In genomic region chr5:4756871-4757711, GRCm38 (mm10) we compare ENCODE assay signal across 8 mouse cellular contexts. TPM values are rescaled to one million over a fixed set of nuclear protein-coding genes. Genes with fewer than 3 reads are reported as not detected.
A peak's percentile ranks its signal among the peaks of the same experiment; 100 is the strongest.
DNase-seq lines count a peak whose midpoint lies in the region; ATAC-seq and TF ChIP-seq lines count a peak whose summit lies in the region.

No protein-coding gene starts in this region.

- WGBS in forebrain, embryonic 12.5 days, result under 1% methylated on average over 78 of the region's 80 CpGs
- WGBS in heart, embryonic 15.5 days, result under 1% methylated on average over 80 of the region's 80 CpGs
- WGBS in liver, embryonic 14.5 days (ENCODE audit: insufficient replicate concordance), result under 1% methylated on average over 61 of the region's 80 CpGs
- under 1% methylated on average over 80 of the region's 80 CpGs for WGBS in neural tube, embryonic 13.5 days

- peak overlapping the region; percentile 72 for H3K4me3 ChIP-seq in forebrain, embryonic 12.5 days (replicated peaks)
- peak overlapping the region; percentile 82 for H3K4me3 ChIP-seq in heart, embryonic 15.5 days
- H3K4me3 ChIP-seq in liver, embryonic 14.5 days (ENCODE audit: insufficient read depth in 1 of 2, low read depth in 2 of 2, low read length in 2 of 2), result peak overlapping the region; percentile 52 to 54
- peak overlapping the region; percentile 60 for H3K4me3 ChIP-seq in neural tube, embryonic 13.5 days

- H3K27ac ChIP-seq in forebrain, embryonic 12.5 days, result peak overlapping the region; percentile 98
- H3K27ac ChIP-seq in heart, embryonic 15.5 days, result peak overlapping the region; percentile 98
- no peak overlapping the region for H3K27ac ChIP-seq in liver, embryonic 14.5 days
- peak overlapping the region; percentile 88 for H3K27ac ChIP-seq in neural tube, embryonic 13.5 days (replicated peaks)

- peaks cover 31% of the 10 kb centered on the region for H3K4me1 ChIP-seq in forebrain, embryonic 12.5 days
- peaks cover 21% of the 10 kb centered on the region for H3K4me1 ChIP-seq in heart, embryonic 15.5 days (replicated peaks)
- no peaks in the 10 kb centered on the region for H3K4me1 ChIP-seq in liver, embryonic 14.5 days (replicated peaks; ENCODE audit: control insufficient read depth in 2 of 2, insufficient read depth in 2 of 2, low read length in 1 of 2)
- peaks cover 35% of the 10 kb centered on the region for H3K4me1 ChIP-seq in neural tube, embryonic 13.5 days (replicated peaks)

- DNase-seq in 3134 (ENCODE audit: extremely low read depth, insufficient read length, low spot score), result peak; percentile 46
- DNase-seq in brain, embryonic 14.5 days (ENCODE audit: low read depth), result peak; percentile 83
- DNase-seq in kidney, postnatal 10 days, result peak; percentile 83
- no peak for DNase-seq in liver, embryonic 14.5 days (ENCODE audit: low read depth in 3 of 3, low spot score in 3 of 3)
- DNase-seq in urinary bladder, postnatal 4 days (ENCODE audit: low spot score in 2 of 2), result peak; percentile 62 to 70

- TF ChIP-seq POLR2A in brain, embryonic 14.5 days (IDR thresholded peaks at IDR 0.05; ENCODE audit: borderline replicate concordance, extremely low read depth, insufficient read depth, insufficient read length, poor library complexity, severe bottlenecking), result no peak

- H3K9me3 ChIP-seq in forebrain, embryonic 12.5 days, result no peaks in the 10 kb centered on the region
- H3K9me3 ChIP-seq in heart, embryonic 15.5 days (replicated peaks), result no peaks in the 10 kb centered on the region
- H3K9me3 ChIP-seq in liver, embryonic 14.5 days (ENCODE audit: control insufficient read depth, low read length), result no peaks in the 10 kb centered on the region
- no peaks in the 10 kb centered on the region for H3K9me3 ChIP-seq in neural tube, embryonic 13.5 days

- ATAC-seq in forebrain, embryonic 12.5 days (ENCODE audit: low FRiP score), result peak; percentile 40
- peak; percentile 36 for ATAC-seq in heart, embryonic 15.5 days (replicated peaks; ENCODE audit: insufficient number of reproducible peaks, insufficient read depth, low FRiP score, low read depth)
- peak; percentile 47; the same call in 1 of the 2 replicates for ATAC-seq in liver, embryonic 14.5 days (ENCODE audit: insufficient read depth)
- peak; percentile 71 for ATAC-seq in neural tube, embryonic 13.5 days (ENCODE audit: low read depth)

- no peaks in the 10 kb centered on the region for H3K36me3 ChIP-seq in forebrain, embryonic 12.5 days (replicated peaks)
- no peaks in the 10 kb centered on the region for H3K36me3 ChIP-seq in heart, embryonic 15.5 days
- no peaks in the 10 kb centered on the region for H3K36me3 ChIP-seq in liver, embryonic 14.5 days (replicated peaks; ENCODE audit: control insufficient read depth, insufficient read depth, low read depth)
- H3K36me3 ChIP-seq in neural tube, embryonic 13.5 days, result no peaks in the 10 kb centered on the region

- TF ChIP-seq CTCF in brain, embryonic 14.5 days (IDR thresholded peaks at IDR 0.05; ENCODE audit: borderline replicate concordance, extremely low read depth, insufficient read depth, insufficient read length), result no peak
- TF ChIP-seq CTCF in liver, embryonic 14.5 days (IDR thresholded peaks at IDR 0.05; ENCODE audit: low read depth), result no peak

- H3K9ac ChIP-seq in forebrain, embryonic 12.5 days, result peak overlapping the region; percentile 95
- H3K9ac ChIP-seq in heart, embryonic 15.5 days, result peak overlapping the region; percentile 91
- no peak overlapping the region for H3K9ac ChIP-seq in liver, embryonic 14.5 days (replicated peaks)
- peak overlapping the region; percentile 75 for H3K9ac ChIP-seq in neural tube, embryonic 13.5 days

- no peaks in the 10 kb centered on the region for H3K27me3 ChIP-seq in forebrain, embryonic 12.5 days
- H3K27me3 ChIP-seq in heart, embryonic 15.5 days, result no peaks in the 10 kb centered on the region
- peaks cover 47% of the 10 kb centered on the region for H3K27me3 ChIP-seq in liver, embryonic 14.5 days (ENCODE audit: control insufficient read depth, insufficient read depth, low read length)
- peaks cover 35% of the 10 kb centered on the region for H3K27me3 ChIP-seq in neural tube, embryonic 13.5 days

- TF ChIP-seq EP300 in liver, embryonic 14.5 days (IDR thresholded peaks at IDR 0.05; ENCODE audit: low read depth), result no peak

- peak overlapping the region; percentile 96 for H3K4me2 ChIP-seq in forebrain, embryonic 12.5 days
- peak overlapping the region; percentile 94 for H3K4me2 ChIP-seq in heart, embryonic 15.5 days
- H3K4me2 ChIP-seq in liver, embryonic 14.5 days (ENCODE audit: low read depth), result peak overlapping the region; percentile 58
- H3K4me2 ChIP-seq in neural tube, embryonic 13.5 days, result peak overlapping the region; percentile 92

RNA-seq across cellular contexts. Expression of gene Fzd1, which starts 0.7 kb away (rescaled TPM):
- polyA plus RNA-seq in brain, embryonic 14.5 days (2012; rRNA removed), result 52.8 and 55.7 TPM in 2 replicates
- 31.1 and 37.5 TPM in 2 replicates for polyA plus RNA-seq in forebrain, embryonic 12.5 days (2016; fragmentation: Nextera tagmentation; extraction: Ambion mirVana)
- polyA plus RNA-seq in heart, embryonic 15.5 days (2015; fragmentation: Nextera tagmentation; extraction: Ambion mirVana), result 17.2 and 22.6 TPM in 2 replicates
- polyA plus RNA-seq in liver, embryonic 14.5 days (2012; rRNA removed), result 3.6 and 3.9 TPM in 2 replicates
- polyA plus RNA-seq in liver, embryonic 14.5 days (2014; fragmentation: Nextera tagmentation; extraction: Ambion mirVana), result 2.6 and 2.8 TPM in 2 replicates
- 9.8 and 12.1 TPM in 2 replicates for polyA plus RNA-seq in neural tube, embryonic 13.5 days (2015; fragmentation: Nextera tagmentation; extraction: Ambion mirVana)

Comparison
In these comparisons a context has a peak if more than half of its experiments do, and no peak if none do; other contexts are left out.
1. DNase-seq: peak in 3134 (single experiment), brain, embryonic 14.5 days (single experiment), kidney, postnatal 10 days (single experiment) and urinary bladder, postnatal 4 days (2 of 2); none in liver, embryonic 14.5 days (0 of 3).
2. Peak in every context shown above with its lines, with median percentiles within 50 percentile points of each other: ATAC-seq, H3K4me2 ChIP-seq and H3K4me3 ChIP-seq.